Mouse (Mus musculus): Measurements from ENCODE around the gene Ahdc1. TPM values are rescaled to one million over a fixed set of nuclear protein-coding genes. Genes with fewer than 3 reads are reported as not detected.
A peak's percentile ranks its signal among the peaks of the same experiment; 100 is the strongest.

Gene Ahdc1
- total RNA-seq, 1 experiment from 2014 or later, result 65.0 TPM

DNA sequence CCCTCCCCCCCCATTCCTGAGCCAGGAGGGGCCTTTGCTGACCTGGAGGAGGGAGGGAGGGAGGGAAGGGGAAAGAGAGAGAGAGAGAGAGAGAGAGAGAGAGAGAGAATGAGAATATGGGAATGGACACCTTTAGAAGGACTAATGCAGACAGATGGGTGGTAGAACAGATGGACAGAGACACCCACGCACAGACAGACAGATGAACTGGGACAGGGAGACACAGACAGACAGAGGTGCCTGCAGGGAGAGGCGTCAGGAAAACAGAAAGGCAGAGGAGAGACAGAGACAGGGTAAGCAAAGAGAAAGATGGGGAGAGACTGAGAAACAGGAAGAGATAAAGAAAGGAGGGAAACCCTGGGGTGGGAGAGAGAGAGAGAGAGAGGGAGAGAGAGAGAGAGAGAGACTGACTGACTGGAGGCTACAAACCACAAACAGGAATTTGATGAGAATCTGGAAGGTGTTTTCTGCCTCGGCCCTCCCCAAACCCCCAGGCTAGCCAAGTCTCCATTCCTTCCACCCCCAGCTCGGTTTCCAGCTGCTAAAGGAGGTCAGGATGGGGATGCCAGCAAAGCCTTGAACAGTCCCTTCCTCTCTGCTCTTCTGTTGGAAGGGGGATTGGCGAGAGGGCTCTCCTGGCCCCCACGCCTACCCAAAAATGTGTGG, 6.7 kb downstream of the Ahdc1 start:
- no peak for DNase-seq

- DNase-seq, result peak; percentile 6
These were observed 7.3 kb downstream of the Ahdc1 start for GRCm38 (mm10) chr4:133018263-133018798.

- no peak for DNase-seq
These were observed 9.7 kb downstream of the Ahdc1 start for GRCm38 (mm10) chr4:133020721-133021120.

- DNase-seq, result peak; percentile 41
These were observed 10.2 kb downstream of the Ahdc1 start for GRCm38 (mm10) chr4:133021181-133021671.

DNA sequence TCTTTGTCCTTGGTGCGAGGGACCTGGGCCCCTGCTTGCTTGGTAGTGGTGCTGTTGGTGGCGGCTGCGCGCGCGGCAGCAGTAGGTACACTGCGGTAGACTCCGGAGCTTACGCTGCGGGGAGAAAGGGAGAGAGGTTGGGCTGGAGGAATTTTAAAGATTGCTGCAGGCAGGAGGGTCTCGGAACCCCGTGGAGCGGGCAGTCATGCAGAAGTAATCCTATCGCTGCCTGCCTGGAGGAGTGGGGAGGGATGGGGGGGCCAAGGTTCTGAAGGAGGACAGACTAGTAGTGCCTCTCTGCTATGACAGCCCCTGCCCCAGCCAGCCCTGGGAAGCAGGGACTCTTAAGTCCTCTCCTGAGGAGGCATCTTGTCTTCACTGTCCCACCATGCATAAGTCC, 11.2 kb downstream of the Ahdc1 start:
- DNase-seq, result no peak

- no peak for DNase-seq
These were observed 12.0 kb downstream of the Ahdc1 start for GRCm38 (mm10) chr4:133022954-133023635.

- DNase-seq, result peak; percentile 46
These were observed 12.6 kb downstream of the Ahdc1 start for GRCm38 (mm10) chr4:133023636-133024035.

- DNase-seq, result peak; percentile 52
These were observed 13.3 kb downstream of the Ahdc1 start for GRCm38 (mm10) chr4:133024404-133024803.

DNA sequence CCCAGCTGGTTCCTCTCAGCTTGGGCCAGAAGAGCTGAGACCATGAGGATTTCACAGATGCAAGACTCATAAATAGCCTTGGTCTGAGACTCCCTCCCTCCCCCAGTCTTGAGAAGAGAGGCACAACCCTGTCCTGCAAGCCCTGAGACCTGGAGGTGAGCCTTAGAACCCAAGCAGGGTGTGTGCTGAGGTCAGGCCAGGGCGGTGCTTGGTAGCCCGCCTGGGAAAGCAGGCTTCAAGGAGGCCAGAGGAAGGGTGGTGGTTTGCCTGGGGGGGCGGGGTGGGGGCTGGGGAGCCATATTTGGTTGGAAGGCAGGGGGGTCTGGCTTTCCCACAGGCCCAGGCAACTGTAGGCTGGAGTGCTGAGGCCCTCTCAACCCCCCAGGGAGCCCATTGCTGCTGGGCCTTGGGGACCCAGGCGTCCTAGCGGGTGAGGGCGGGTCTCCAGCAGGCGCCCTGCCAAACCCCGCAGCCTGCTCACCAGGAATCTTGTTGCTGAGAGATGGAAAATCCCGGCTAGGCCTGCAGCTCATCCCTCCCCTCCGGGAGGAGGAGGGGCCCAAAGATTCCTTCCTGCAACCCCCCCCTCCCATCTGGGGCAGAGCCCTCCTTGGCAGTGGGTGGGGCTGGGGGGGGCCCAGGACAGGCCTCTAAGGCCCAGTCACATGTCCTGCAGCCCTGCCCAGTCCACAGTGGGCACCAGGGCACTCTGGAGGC, 14.1 kb downstream of the Ahdc1 start:
- DNase-seq, result peak; percentile 77

DNA sequence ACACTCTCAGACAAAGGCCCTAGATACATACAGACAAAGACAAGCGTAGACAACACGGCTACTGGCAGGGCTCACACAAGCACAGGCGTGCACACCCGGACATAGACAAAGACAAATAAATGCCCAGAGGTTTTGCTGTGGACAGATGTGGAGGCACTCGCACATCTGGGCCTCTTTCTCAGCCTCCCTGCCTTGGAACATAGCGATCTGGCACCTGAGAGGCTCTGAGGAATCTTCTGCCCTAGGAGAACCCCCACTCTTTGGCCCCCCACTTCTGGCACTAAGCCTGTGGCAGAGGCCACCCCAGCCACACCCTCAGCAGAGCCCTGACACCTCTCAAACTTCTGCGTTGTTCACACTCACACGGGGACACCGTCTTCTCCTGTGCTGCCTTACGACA, 15.2 kb downstream of the Ahdc1 start:
- peak; percentile 15 for DNase-seq

GRCm38 (mm10) chr4:133026826-133027375, 15.8 kb downstream of the Ahdc1 start:
- peak; percentile 68 for DNase-seq

GRCm38 (mm10) chr4:133027721-133028120, 16.7 kb downstream of the Ahdc1 start:
- DNase-seq, result no peak

DNA sequence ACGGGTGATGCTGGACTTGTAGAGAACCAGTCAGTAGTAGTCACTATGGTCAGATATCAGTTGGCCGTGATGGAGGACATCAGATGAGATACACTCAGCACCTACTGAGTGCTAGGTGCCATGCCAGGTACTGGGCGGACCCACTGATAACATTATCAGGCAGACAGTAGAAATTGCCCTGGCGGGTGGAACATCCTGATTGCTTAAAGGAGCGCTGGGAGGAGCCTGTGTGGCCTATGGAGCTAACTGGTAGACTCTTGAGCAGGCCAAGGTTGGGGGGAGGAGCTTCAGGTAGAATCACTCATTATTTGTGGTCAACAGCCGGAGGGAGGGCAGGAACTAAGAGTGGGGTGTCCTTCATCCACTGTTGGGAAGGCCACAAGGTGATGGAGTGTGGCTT, 17.1 kb downstream of the Ahdc1 start:
- peak; percentile 76 for DNase-seq

GRCm38 (mm10) chr4:133028875-133029274, 17.8 kb downstream of the Ahdc1 start:
- peak; percentile 19 for DNase-seq

GRCm38 (mm10) chr4:133032410-133033095, 21.5 kb downstream of the Ahdc1 start:
- no peak for DNase-seq

GRCm38 (mm10) chr4:133034478-133034877, 23.4 kb downstream of the Ahdc1 start:
- peak; percentile 65 for DNase-seq

DNA sequence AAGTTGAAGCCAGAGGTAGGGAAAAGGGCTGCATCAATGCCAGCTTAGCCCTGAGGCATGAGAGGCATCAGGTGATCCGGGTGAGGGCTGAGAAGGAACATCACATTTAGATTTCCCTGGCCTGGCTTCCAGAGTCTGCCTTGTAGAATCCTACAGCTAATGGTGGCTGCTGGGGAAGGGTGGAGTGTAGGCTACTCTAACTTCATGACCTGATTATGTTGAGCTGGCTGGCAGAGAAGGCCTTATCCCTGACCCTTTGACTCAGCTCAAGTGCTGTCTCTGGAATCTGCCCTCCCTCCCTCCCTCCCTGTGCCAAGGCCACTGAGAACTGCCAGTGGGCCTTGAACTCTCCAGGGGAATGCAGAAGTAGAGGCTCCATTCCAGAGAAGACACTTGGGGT, 24.4 kb downstream of the Ahdc1 start:
- DNase-seq, result peak; percentile 73

GRCm38 (mm10) chr4:133035946-133036345, 24.9 kb downstream of the Ahdc1 start:
- peak; percentile 27 for DNase-seq

DNA sequence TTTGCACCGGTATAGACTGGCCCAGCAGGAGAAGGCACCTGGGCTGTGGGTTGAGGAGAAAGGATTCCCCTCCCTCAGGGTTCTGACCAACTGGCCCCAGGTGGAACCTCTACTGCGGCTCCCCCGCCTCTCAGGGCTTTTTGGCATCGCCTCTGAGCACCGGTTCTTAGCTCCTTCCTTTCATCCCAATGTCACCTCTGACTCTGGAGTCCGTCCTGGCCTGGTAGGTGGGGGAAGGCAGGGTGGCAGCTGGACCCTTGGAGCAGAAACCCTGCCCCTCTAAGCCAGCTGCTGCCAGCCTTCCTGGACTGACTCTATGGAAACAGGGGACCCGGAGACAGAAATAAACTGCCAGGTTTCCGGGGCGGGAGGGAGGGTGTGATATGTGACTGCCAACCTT, 26.2 kb downstream of the Ahdc1 start:
- peak; percentile 25 for DNase-seq

DNA sequence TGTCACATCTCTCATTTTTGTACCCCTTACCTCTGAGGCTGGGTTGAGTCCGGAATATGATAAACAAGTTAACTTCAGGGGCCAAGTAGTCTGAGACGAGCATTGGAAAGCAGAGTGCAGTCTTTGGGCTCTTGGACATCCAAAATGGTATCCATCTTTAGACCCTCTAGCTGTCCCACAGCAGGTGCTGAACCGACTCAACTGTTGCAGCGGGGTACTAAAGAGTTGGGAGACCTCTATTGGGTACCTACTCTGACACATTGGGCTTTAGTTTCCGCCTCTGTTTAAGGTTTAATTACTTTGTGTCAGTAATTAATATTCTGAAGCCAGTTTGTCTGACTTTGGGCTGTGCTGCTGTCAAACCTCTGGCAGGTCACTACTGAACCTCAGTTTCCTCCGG, 26.7 kb downstream of the Ahdc1 start:
- DNase-seq, result no peak

DNA sequence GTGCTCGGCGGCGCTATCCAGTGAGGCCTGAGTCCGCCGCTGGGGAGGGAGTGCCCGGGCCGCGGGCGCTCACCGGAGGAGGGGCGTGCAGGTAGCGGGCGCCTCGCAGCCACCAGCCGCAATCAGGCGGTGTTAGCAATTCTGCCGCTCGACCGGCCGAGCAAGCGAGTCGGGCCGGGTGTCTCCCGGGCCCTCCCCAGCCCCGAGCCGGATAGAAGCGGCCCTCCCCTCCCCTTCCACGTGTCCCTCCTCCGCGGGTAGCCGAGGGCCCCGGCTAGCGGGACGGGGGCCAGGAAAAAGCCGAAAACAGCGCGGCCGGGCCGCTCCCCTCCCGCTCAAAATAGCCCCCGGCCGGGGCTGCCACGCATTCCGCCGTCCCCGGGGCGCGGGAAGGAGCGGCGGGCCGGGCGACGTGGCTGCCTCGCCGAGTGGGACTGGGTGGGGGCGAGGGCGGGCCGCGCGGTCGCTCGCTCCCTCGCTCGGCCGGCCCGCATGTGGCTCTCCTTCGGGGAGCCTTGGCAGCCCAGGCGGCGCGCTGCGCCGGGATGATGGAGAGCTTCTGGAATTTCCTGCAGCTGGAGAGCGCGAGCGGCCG, 27.6 kb downstream of the Ahdc1 start:
- peak; percentile 78 for DNase-seq
